In the genomic region with DNA sequence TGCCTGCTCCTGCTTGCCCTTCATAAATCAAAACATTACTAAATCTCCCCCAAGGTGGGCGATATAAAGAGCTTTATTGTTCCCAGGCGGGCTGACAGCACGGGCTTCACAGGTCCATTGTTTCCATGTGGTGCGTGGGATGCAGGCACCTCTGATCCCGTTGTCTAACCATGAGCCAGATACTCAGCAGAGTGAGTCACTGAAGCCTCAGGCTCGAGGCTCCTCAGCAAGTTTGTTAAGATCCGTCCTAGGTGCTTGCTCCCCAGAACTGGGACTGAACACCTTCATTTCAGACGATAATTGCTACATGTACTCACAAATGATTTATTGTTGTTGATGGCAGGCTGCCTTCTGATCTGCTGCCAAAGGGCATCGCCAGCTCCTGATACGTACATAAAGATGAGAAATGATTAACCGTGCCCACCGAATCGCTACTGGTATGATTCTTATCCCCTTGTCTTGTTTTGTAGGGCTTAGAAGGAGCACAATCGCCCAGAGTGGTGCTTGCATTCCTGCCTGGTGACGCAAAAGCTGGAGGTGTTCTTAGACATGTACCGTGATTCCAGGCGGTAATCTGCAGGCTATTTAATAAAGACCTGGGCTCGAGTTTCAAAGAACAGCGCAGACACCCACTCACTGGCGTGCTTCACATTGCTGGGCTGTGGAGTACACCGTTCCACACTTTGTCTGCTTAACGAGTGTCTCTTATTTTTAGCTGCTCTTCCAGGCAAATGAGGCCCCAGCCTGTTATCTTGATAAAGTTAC, we compare ENCODE assay signal across 9 mouse cellular contexts.
DNase-seq lines count a peak whose midpoint lies in the region; ATAC-seq and TF ChIP-seq lines count a peak whose summit lies in the region.
"Had no signal": no experiment of that assay in that cellular context is flagged by ENCODE, and none has a peak within 500 bp of the region (broad histone marks: within the 10 kb centered on the region; RNA-seq: fewer than 3 reads in every experiment).

No protein-coding gene starts in this region.

- H3K79me2 ChIP-seq in myocyte (ENCODE audit: control insufficient read depth, insufficient read depth), result no peaks in the 10 kb centered on the region

- 0 out of 2 replicates have a peak overlapping the region, but pooled peaks have one; percentile 11 for H3K9ac ChIP-seq in forebrain, embryonic 16.5 days (replicated peaks; ENCODE audit: low read depth, low read length)
- no peak overlapping the region for H3K9ac ChIP-seq in forebrain, postnatal 0 days
- no peak overlapping the region for H3K9ac ChIP-seq in midbrain, embryonic 15.5 days
- H3K9ac ChIP-seq: liver, embryonic 15.5 days had no signal

- no peaks in the 10 kb centered on the region for H3K9me3 ChIP-seq in forebrain, embryonic 16.5 days (ENCODE audit: control insufficient read depth, low read length)
- H3K9me3 ChIP-seq in forebrain, postnatal 0 days (ENCODE audit: low read length), result no peaks in the 10 kb centered on the region
- H3K9me3 ChIP-seq in midbrain, embryonic 15.5 days, result no peaks in the 10 kb centered on the region
- H3K9me3 ChIP-seq: liver, embryonic 15.5 days had no signal

- ATAC-seq in forebrain, embryonic 16.5 days, result no peak
- ATAC-seq in forebrain, postnatal 0 days, result no peak
- no peak for ATAC-seq in midbrain, embryonic 15.5 days (replicated peaks)

- H3K36me3 ChIP-seq in forebrain, embryonic 16.5 days (ENCODE audit: control insufficient read depth, insufficient read depth), result no peaks in the 10 kb centered on the region
- no peaks in the 10 kb centered on the region for H3K36me3 ChIP-seq in forebrain, postnatal 0 days (ENCODE audit: insufficient read depth)
- H3K36me3 ChIP-seq in myocyte (ENCODE audit: control insufficient read depth, insufficient read depth), result no peaks in the 10 kb centered on the region
- H3K36me3 ChIP-seq in midbrain, embryonic 15.5 days (replicated peaks), result no peaks in the 10 kb centered on the region
- H3K36me3 ChIP-seq: liver, embryonic 15.5 days had no signal

- no peaks in the 10 kb centered on the region for H3K27me3 ChIP-seq in forebrain, embryonic 16.5 days (replicated peaks; ENCODE audit: control insufficient read depth, insufficient read depth, low read length)
- H3K27me3 ChIP-seq in forebrain, postnatal 0 days (ENCODE audit: insufficient read depth, low read length), result no peaks in the 10 kb centered on the region
- H3K27me3 ChIP-seq in myocyte (ENCODE audit: control insufficient read depth, insufficient read depth, insufficient read length), result no peaks in the 10 kb centered on the region
- no peaks in the 10 kb centered on the region for H3K27me3 ChIP-seq in midbrain, embryonic 15.5 days (replicated peaks)
- H3K27me3 ChIP-seq: liver, embryonic 15.5 days had no signal

- no peak for TF ChIP-seq CTCF in forebrain, postnatal 0 days (IDR thresholded peaks at IDR 0.05; ENCODE audit: low read depth)

- DNase-seq in forebrain, postnatal 0 days, result no peak
- peak; percentile 99 for DNase-seq in gonadal fat pad, adult 2 months (ENCODE audit: low read depth)
- peak; percentile 15 for DNase-seq in kidney, postnatal 14 days
- DNase-seq in natural killer cell, adult 2 months (ENCODE audit: low spot score in 2 of 2), result no peak
- DNase-seq in spleen, postnatal 14 days (ENCODE audit: low spot score in 2 of 2), result no peak

- peak overlapping the region; percentile 17 for H3K4me2 ChIP-seq in forebrain, embryonic 16.5 days (ENCODE audit: low read length)
- H3K4me2 ChIP-seq in forebrain, postnatal 0 days (ENCODE audit: low read depth), result no peak overlapping the region
- peak overlapping the region; percentile 24 for H3K4me2 ChIP-seq in myocyte (ENCODE audit: low read depth)
- no peak overlapping the region for H3K4me2 ChIP-seq in midbrain, embryonic 15.5 days
- H3K4me2 ChIP-seq: liver, embryonic 15.5 days had no signal

- 21% methylated on average over 22 of the region's 22 CpGs for WGBS in forebrain, embryonic 16.5 days
- 27% methylated on average over 22 of the region's 22 CpGs for WGBS in forebrain, postnatal 0 days
- 53% methylated on average over 22 of the region's 22 CpGs for WGBS in midbrain, embryonic 15.5 days

- H3ac ChIP-seq in myocyte (ENCODE audit: control insufficient read depth, insufficient read length), result no peak overlapping the region

- H3K4me1 ChIP-seq in forebrain, embryonic 16.5 days (replicated peaks; ENCODE audit: control insufficient read depth, insufficient read depth, low read length), result peaks cover 5% of the 10 kb centered on the region
- H3K4me1 ChIP-seq in forebrain, postnatal 0 days (ENCODE audit: insufficient read depth), result no peaks in the 10 kb centered on the region
- no peaks in the 10 kb centered on the region for H3K4me1 ChIP-seq in midbrain, embryonic 15.5 days
- H3K4me1 ChIP-seq: liver, embryonic 15.5 days had no signal

- H3K4me3 ChIP-seq in forebrain, embryonic 16.5 days (replicated peaks; ENCODE audit: low read length), result no peak overlapping the region
- no peak overlapping the region for H3K4me3 ChIP-seq in forebrain, postnatal 0 days (ENCODE audit: low read depth, low read length)
- no peak overlapping the region for H3K4me3 ChIP-seq in myocyte
- H3K4me3 ChIP-seq in midbrain, embryonic 15.5 days, result no peak overlapping the region
- H3K4me3 ChIP-seq: liver, embryonic 15.5 days had no signal

- no peak overlapping the region for H3K27ac ChIP-seq in forebrain, embryonic 16.5 days (ENCODE audit: low read length)
- no peak overlapping the region for H3K27ac ChIP-seq in forebrain, postnatal 0 days (ENCODE audit: low read depth, low read length)
- no peak overlapping the region for H3K27ac ChIP-seq in midbrain, embryonic 15.5 days
- H3K27ac ChIP-seq: liver, embryonic 15.5 days had no signal

- no peak for TF ChIP-seq POLR2A in myocyte (IDR thresholded peaks at IDR 0.05; ENCODE audit: insufficient read length, low read depth)

TF ChIP-seq in myocyte, 11 proteins besides CTCF, POLR2A, EP300 and RAD21:
- TF ChIP-seq MYOG (IDR thresholded peaks at IDR 0.05; ENCODE audit: control insufficient read depth in 1 of 3, insufficient read depth in 1 of 3, insufficient read length in 2 of 3, low read depth in 2 of 3) (no peak), MAX (IDR thresholded peaks at IDR 0.05; ENCODE audit: low read depth) (no peak), MYOD1 (IDR thresholded peaks at IDR 0.05; ENCODE audit: control insufficient read depth in 1 of 3, insufficient read length in 2 of 3, low read depth in 2 of 3) (no peak), TCF12 (IDR thresholded peaks at IDR 0.05; ENCODE audit: insufficient read depth, poor library complexity, severe bottlenecking) (no peak), REST (IDR thresholded peaks at IDR 0.05; ENCODE audit: insufficient read depth, insufficient read length) (no peak), CEBPB (IDR thresholded peaks at IDR 0.05; ENCODE audit: insufficient read depth, poor library complexity, severe bottlenecking) (no peak), USF1 (IDR thresholded peaks at IDR 0.05; ENCODE audit: low read depth) (no peak), E2F4 (IDR thresholded peaks at IDR 0.05; ENCODE audit: insufficient read depth) (no peak)

Comparison
In these comparisons a context has a peak if more than half of its experiments do, and no peak if none do; other contexts are left out.
1. H3K4me2 ChIP-seq: peak in forebrain, embryonic 16.5 days (single experiment) and myocyte (single experiment); none in forebrain, postnatal 0 days (single experiment) and midbrain, embryonic 15.5 days (single experiment).
2. DNase-seq: peak in gonadal fat pad, adult 2 months (single experiment) and kidney, postnatal 14 days (single experiment); none in forebrain, postnatal 0 days (single experiment), natural killer cell, adult 2 months (0 of 2) and spleen, postnatal 14 days (0 of 2).